10 mouse cellular contexts compared by ENCODE assay signal in the genomic region with DNA sequence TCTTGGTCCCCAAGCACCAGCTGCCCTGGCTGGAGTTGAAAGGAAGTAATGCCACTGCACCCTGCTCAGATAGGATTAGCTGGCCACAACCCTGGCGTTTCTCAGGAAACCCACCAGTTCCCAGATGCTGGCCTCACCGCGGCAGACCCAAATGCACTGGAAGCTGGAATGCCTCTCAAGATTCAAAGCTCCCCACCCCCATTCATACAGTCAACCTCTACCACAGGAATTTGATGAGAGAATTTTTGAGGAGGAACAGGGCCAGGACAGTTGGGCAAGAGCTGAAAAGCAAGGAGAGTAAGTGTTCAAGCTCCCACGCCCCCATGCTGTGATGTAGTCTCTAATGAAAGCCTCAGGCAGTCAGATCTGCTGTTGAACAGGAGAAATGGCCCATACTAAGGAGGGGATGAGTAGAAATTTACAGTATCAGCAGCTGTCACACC. TPM values are rescaled to one million over a fixed set of nuclear protein-coding genes. Genes with fewer than 3 reads are reported as not detected.
DNase-seq lines count a peak whose midpoint lies in the region; ATAC-seq and TF ChIP-seq lines count a peak whose summit lies in the region.
"Had no signal": no experiment of that assay in that cellular context is flagged by ENCODE, and none has a peak within 500 bp of the region (broad histone marks: within the 10 kb centered on the region; RNA-seq: fewer than 3 reads in every experiment).

No protein-coding gene starts in this region.

- ATAC-seq in kidney, postnatal 0 days (replicated peaks; ENCODE audit: low FRiP score, low read depth) = no peak
- ATAC-seq in common myeloid progenitor, adult 5-6 weeks (replicated peaks; ENCODE audit: low read depth, poor library complexity, severe bottlenecking) = peak; percentile 58
- ATAC-seq in hindbrain, embryonic 15.5 days (ENCODE audit: low FRiP score, low read depth) = no peak
- no peak for ATAC-seq in midbrain, embryonic 14.5 days (ENCODE audit: low FRiP score, low TSS enrichment)

- H3K27ac ChIP-seq in kidney, postnatal 0 days = no peak overlapping the region
- no peak overlapping the region for H3K27ac ChIP-seq in hindbrain, embryonic 15.5 days (replicated peaks)
- H3K27ac ChIP-seq in midbrain, embryonic 14.5 days (replicated peaks; ENCODE audit: low read depth, low read length) = no peak overlapping the region
- H3K27ac ChIP-seq: liver, embryonic 15.5 days had no signal

- peaks cover 4% of the 10 kb centered on the region; the same call in 1 of the 2 replicates for H3K4me1 ChIP-seq in kidney, postnatal 0 days (replicated peaks; ENCODE audit: insufficient read depth, low read length)
- H3K4me1 ChIP-seq in hindbrain, embryonic 15.5 days (replicated peaks) = peaks cover 10% of the 10 kb centered on the region
- 0 out of 2 replicates have a peak, but pooled peaks cover 14% of the 10 kb centered on the region for H3K4me1 ChIP-seq in midbrain, embryonic 14.5 days (ENCODE audit: control insufficient read depth, insufficient read depth, low read length)

- no peaks in the 10 kb centered on the region for H3K36me3 ChIP-seq in kidney, postnatal 0 days (ENCODE audit: insufficient read depth, low read length)
- no peaks in the 10 kb centered on the region for H3K36me3 ChIP-seq in hindbrain, embryonic 15.5 days
- no peaks in the 10 kb centered on the region for H3K36me3 ChIP-seq in midbrain, embryonic 14.5 days (ENCODE audit: control insufficient read depth, insufficient read depth, low read length)
- H3K36me3 ChIP-seq: liver, embryonic 15.5 days had no signal

- peak; percentile 6 for DNase-seq in kidney, postnatal 0 days (ENCODE audit: low spot score)
- DNase-seq in kidney, postnatal 10 days = no peak
- DNase-seq in midbrain, embryonic 14.5 days = peak; percentile 36
- DNase-seq in gastrocnemius, adult 8-10 months (ENCODE audit: low spot score in 2 of 2) = no peak
- no peak for DNase-seq in adrenal gland, adult 8-10 months
- DNase-seq in right cerebral cortex, postnatal 25 days = no peak

- H3K4me3 ChIP-seq in kidney, postnatal 0 days (replicated peaks; ENCODE audit: low read depth, low read length) = no peak overlapping the region
- no peak overlapping the region for H3K4me3 ChIP-seq in hindbrain, embryonic 15.5 days
- H3K4me3 ChIP-seq in midbrain, embryonic 14.5 days (replicated peaks; ENCODE audit: low read depth, low read length) = no peak overlapping the region

- H3K27me3 ChIP-seq in kidney, postnatal 0 days (ENCODE audit: insufficient read depth, low read length) = no peaks in the 10 kb centered on the region
- no peaks in the 10 kb centered on the region for H3K27me3 ChIP-seq in hindbrain, embryonic 15.5 days
- no peaks in the 10 kb centered on the region for H3K27me3 ChIP-seq in midbrain, embryonic 14.5 days (ENCODE audit: control insufficient read depth, insufficient read depth, low read length)

- H3K9me3 ChIP-seq in kidney, postnatal 0 days (replicated peaks; ENCODE audit: low read length) = no peaks in the 10 kb centered on the region; the same call in 1 of the 2 replicates
- H3K9me3 ChIP-seq in hindbrain, embryonic 15.5 days = no peaks in the 10 kb centered on the region
- no peaks in the 10 kb centered on the region for H3K9me3 ChIP-seq in midbrain, embryonic 14.5 days (ENCODE audit: control insufficient read depth, low read length)
- H3K9me3 ChIP-seq: liver, embryonic 15.5 days had no signal

- H3K4me2 ChIP-seq in kidney, postnatal 0 days (ENCODE audit: low read length) = no peak overlapping the region; the same call in 1 of the 2 replicates
- peak overlapping the region; percentile 54; the same call in 1 of the 2 replicates for H3K4me2 ChIP-seq in hindbrain, embryonic 15.5 days
- peak overlapping the region; percentile 55; the same call in 1 of the 2 replicates for H3K4me2 ChIP-seq in midbrain, embryonic 14.5 days (ENCODE audit: low read length)

- WGBS in kidney, postnatal 0 days = 35% methylated on average over 4 of the region's 4 CpGs
- WGBS in hindbrain, embryonic 15.5 days = 37% methylated on average over 4 of the region's 4 CpGs
- WGBS in midbrain, embryonic 14.5 days = 16% methylated on average over 4 of the region's 4 CpGs

- no peak overlapping the region for H3K9ac ChIP-seq in kidney, postnatal 0 days (ENCODE audit: low read depth, low read length)
- H3K9ac ChIP-seq in hindbrain, embryonic 15.5 days = no peak overlapping the region
- H3K9ac ChIP-seq in midbrain, embryonic 14.5 days (replicated peaks; ENCODE audit: low read length) = no peak overlapping the region
- H3K9ac ChIP-seq: liver, embryonic 15.5 days had no signal

- no peak for TF ChIP-seq CTCF in kidney, postnatal 0 days (IDR thresholded peaks at IDR 0.05; ENCODE audit: low read depth)

RNA-seq across cellular contexts. Expression of a gene that starts 9.8 kb away (rescaled TPM):
- polyA plus RNA-seq in kidney, postnatal 0 days (2015; fragmentation: Nextera tagmentation; extraction: Ambion mirVana) = 118 and 130 TPM in 2 replicates
- total RNA-seq in common myeloid progenitor, adult 5-6 weeks (2017) = 115 and 126 TPM in 2 replicates
- polyA plus RNA-seq in hindbrain, embryonic 15.5 days (2015; fragmentation: Nextera tagmentation; extraction: Ambion mirVana) = 125 and 129 TPM in 2 replicates
- polyA plus RNA-seq in midbrain, embryonic 14.5 days (2014; fragmentation: Nextera tagmentation; extraction: Ambion mirVana) = 110 and 152 TPM in 2 replicates
- 10 to 100 TPM; 14.0 to 17.5 (median 15.9) TPM for total RNA-seq in gastrocnemius, adult 8-10 months (2022)
- 100 to 1,000 TPM in 1 of 4 experiments, 10 to 100 TPM in 3; 87.2 to 105 (median 94.0) TPM for total RNA-seq in adrenal gland, adult 8-10 months (2022)

RNA-seq across cellular contexts. Expression of a gene that starts 37.9 kb away (rescaled TPM):
- not detected in 2 replicates for polyA plus RNA-seq in kidney, postnatal 0 days (2015; fragmentation: Nextera tagmentation; extraction: Ambion mirVana)
- total RNA-seq in common myeloid progenitor, adult 5-6 weeks (2017) = not detected in 2 replicates
- 0.14 TPM in 1 of 2 replicates, not detected in the other for polyA plus RNA-seq in hindbrain, embryonic 15.5 days (2015; fragmentation: Nextera tagmentation; extraction: Ambion mirVana)
- 0.09 TPM in 1 of 2 replicates, not detected in the other for polyA plus RNA-seq in midbrain, embryonic 14.5 days (2014; fragmentation: Nextera tagmentation; extraction: Ambion mirVana)
- total RNA-seq in gastrocnemius, adult 8-10 months (2022) = not detected
- under 1 TPM in 1 of 4 experiments, not detected in 3; 0.19 TPM for total RNA-seq in adrenal gland, adult 8-10 months (2022)
- total RNA-seq: adrenal gland, postnatal 36 days had no signal
- polyA plus RNA-seq: liver, embryonic 15.5 days had no signal

RNA-seq across cellular contexts. Expression of a gene that starts 38.0 kb away (rescaled TPM):
- polyA plus RNA-seq in kidney, postnatal 0 days (2015; fragmentation: Nextera tagmentation; extraction: Ambion mirVana) = 0.08 and 0.14 TPM in 2 replicates
- not detected in 2 replicates for total RNA-seq in common myeloid progenitor, adult 5-6 weeks (2017)
- polyA plus RNA-seq in hindbrain, embryonic 15.5 days (2015; fragmentation: Nextera tagmentation; extraction: Ambion mirVana) = 5.3 and 6.2 TPM in 2 replicates
- 2.8 and 3.2 TPM in 2 replicates for polyA plus RNA-seq in midbrain, embryonic 14.5 days (2014; fragmentation: Nextera tagmentation; extraction: Ambion mirVana)
- 1 to 10 TPM in 1 of 4 experiments, under 1 TPM in 3; 0.35 to 1.3 (median 0.68) TPM for total RNA-seq in gastrocnemius, adult 8-10 months (2022)
- total RNA-seq in adrenal gland, adult 8-10 months (2022) = 1 to 10 TPM in 2 of 4 experiments, under 1 TPM in 2; 0.52 to 2.1 (median 1.1) TPM

RNA-seq across cellular contexts. Expression of a gene that starts 43.5 kb away (rescaled TPM):
- polyA plus RNA-seq in kidney, postnatal 0 days (2015; fragmentation: Nextera tagmentation; extraction: Ambion mirVana) = 6.8 and 6.9 TPM in 2 replicates
- total RNA-seq in common myeloid progenitor, adult 5-6 weeks (2017) = 27.6 and 32.7 TPM in 2 replicates
- 14.0 and 15.5 TPM in 2 replicates for polyA plus RNA-seq in hindbrain, embryonic 15.5 days (2015; fragmentation: Nextera tagmentation; extraction: Ambion mirVana)
- 20.8 and 21.9 TPM in 2 replicates for polyA plus RNA-seq in midbrain, embryonic 14.5 days (2014; fragmentation: Nextera tagmentation; extraction: Ambion mirVana)
- total RNA-seq in gastrocnemius, adult 8-10 months (2022) = 10 to 100 TPM; 11.0 to 14.2 (median 11.5) TPM
- total RNA-seq in adrenal gland, adult 8-10 months (2022) = 10 to 100 TPM; 27.0 to 45.0 (median 33.4) TPM

Comparison
In these comparisons a context has a peak if more than half of its experiments do, and no peak if none do; other contexts are left out.
1. DNase-seq: peak in kidney, postnatal 0 days (single experiment) and midbrain, embryonic 14.5 days (single experiment); none in kidney, postnatal 10 days (single experiment), gastrocnemius, adult 8-10 months (0 of 2), adrenal gland, adult 8-10 months (single experiment) and right cerebral cortex, postnatal 25 days (single experiment).